Mouse (Mus musculus) kidney, embryonic 14.5 days (tissue): ENCODE data around the gene Vps54. TPM values are rescaled to one million over a fixed set of nuclear protein-coding genes. Genes with fewer than 3 reads are reported as not detected.

Experiments used
- ATAC-seq: fragments of 200-750 bp; cut with Nextera tagmentation; 2 replicates; pipeline ENCODE4 v1.8.0; 2017; ENCODE audit warnings: moderate number of reproducible peaks, mild to moderate bottlenecking, moderate TSS enrichment, moderate library complexity; ENCODE audit not compliant: low FRiP score, low TSS enrichment
- H3K27ac ChIP-seq: fragments of 300-500 bp; sonication (generic); 2 replicates; pipeline ENCODE4 v1.5.1; 2014; ENCODE audit warnings: low read depth, mild to moderate bottlenecking, low read length, moderate library complexity, mixed read lengths
- H3K27me3 ChIP-seq: fragments of 300-500 bp; sonication (generic); 2 replicates; pipeline ENCODE4 v1.6.1; 2014; ENCODE audit warnings: mild to moderate bottlenecking, low read length; ENCODE audit not compliant: control insufficient read depth, insufficient read depth
- H3K36me3 ChIP-seq: fragments of 300-500 bp; sonication (generic); 2 replicates; pipeline ENCODE4 v1.6.1; 2014; ENCODE audit warnings: low read length, mixed read lengths; ENCODE audit not compliant: control insufficient read depth, insufficient read depth
- H3K4me1 ChIP-seq: fragments of 300-500 bp; sonication (generic); 2 replicates; pipeline ENCODE4 v1.6.1; 2014; ENCODE audit warnings: low read length, mixed read lengths; ENCODE audit not compliant: control insufficient read depth, insufficient read depth
- H3K4me2 ChIP-seq: fragments of 300-500 bp; sonication (generic); replicated peaks from 2 replicates; pipeline ENCODE4 v1.6.1; 2014; ENCODE audit warnings: low read depth, mild to moderate bottlenecking, low read length
- H3K4me3 ChIP-seq: fragments of 300-500 bp; sonication (generic); 2 replicates; pipeline ENCODE4 v1.5.1; 2014; ENCODE audit warnings: mild to moderate bottlenecking, low read length
- H3K9ac ChIP-seq: fragments of 300-500 bp; sonication (generic); 2 replicates; pipeline ENCODE4 v1.6.1; 2014; ENCODE audit warnings: low read depth, mild to moderate bottlenecking, low read length, moderate library complexity
- H3K9me3 ChIP-seq: fragments of 300-500 bp; sonication (generic); 2 replicates; pipeline ENCODE4 v1.6.1; 2016; ENCODE audit warnings: low read length; ENCODE audit not compliant: control insufficient read depth
- WGBS: fragments of 180-500 bp; shearing (Covaris S2); extraction: QIAGEN DNeasy Blood & Tissue Kit; methylation state at CpG from one replicate; pipeline ENCODE4 v1.1.7; 2014; 5-methylcytosine and 5-hydroxymethylcytosine counted together
- polyA plus RNA-seq: library from polyadenylated mRNA; unstranded; fragments of >200 nt; fragmentation: Nextera tagmentation; extraction: Ambion mirVana; gene quantifications from 2 replicates; pipeline ENCODE4 v1.2.1, GENCODE M21; 2014

Vps54 gene
- polyA plus RNA-seq, 1 experiment from 2014 or later = 19.9 TPM

DNA sequence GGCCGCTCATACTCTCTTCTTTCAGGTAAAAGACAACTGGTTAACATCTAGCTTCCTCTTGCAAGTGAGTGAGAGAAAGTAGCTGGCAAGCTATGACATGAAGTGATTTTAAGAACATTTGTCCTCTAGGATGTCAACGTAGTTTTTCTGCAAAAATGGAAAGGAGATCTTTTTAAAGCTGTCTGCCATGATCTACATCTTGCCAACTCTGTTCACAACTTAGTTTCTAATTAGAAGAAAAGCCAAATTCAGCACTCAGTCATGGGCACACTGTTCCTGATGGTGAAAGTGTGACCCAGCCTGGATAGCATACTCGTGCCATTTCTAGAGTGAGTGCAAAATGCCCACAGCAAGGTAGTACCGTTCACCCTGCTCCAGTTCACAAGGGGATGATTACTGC, 100.0 kb downstream of the Vps54 start:
- H3K27ac ChIP-seq = no peak overlapping the region

DNA sequence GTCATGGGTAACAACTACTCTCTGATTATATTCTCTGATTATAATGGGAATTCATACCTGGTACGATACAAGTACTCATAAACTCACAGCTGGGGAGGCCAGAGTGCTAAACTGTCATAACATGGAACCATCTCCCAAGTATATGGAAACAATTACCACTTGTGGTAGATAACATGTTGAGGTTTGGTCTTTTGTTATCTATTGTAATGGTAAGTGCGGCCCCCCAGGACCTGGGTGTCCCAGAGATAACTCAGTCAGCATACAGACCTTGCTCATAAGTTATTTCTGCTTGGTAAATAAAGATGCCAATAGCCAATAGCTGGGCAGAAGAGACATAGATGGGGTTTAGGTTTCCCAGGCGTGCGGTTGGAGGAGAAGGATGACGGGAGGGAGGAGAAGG, 104.4 kb downstream of the Vps54 start:
- H3K27ac ChIP-seq = no peak overlapping the region

More for the DNA sequence above, 100.0 kb downstream of the Vps54 start:
- WGBS = 59% methylated on average over 4 of the region's 4 CpGs
- H3K4me3 ChIP-seq = no peak overlapping the region
- no peak overlapping the region for H3K9ac ChIP-seq
- no peaks in the 10 kb centered on the region for H3K36me3 ChIP-seq
- no peaks in the 10 kb centered on the region for H3K27me3 ChIP-seq
- H3K4me1 ChIP-seq = no peaks in the 10 kb centered on the region
- ATAC-seq = no peak
- no peaks in the 10 kb centered on the region for H3K9me3 ChIP-seq
- H3K4me2 ChIP-seq = no peak overlapping the region

DNA sequence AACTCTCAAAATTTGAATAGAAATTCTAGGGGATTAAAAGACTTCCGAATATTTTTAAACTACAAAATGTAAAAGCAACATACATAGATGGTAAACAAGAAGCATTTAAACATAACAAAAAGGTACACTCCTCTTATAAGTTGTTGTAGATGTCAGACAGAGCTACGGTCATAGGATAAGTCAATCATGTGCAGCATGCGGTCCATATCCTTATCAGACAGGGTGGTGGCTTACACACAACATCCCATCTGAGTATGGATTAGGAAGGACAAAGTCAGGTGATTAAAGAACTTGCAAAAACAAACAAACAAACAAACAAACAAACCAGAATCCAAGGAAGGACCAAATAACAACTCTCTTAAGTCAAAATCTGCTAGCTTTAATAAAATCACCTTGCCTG, 106.9 kb downstream of the Vps54 start:
- no peak for ATAC-seq
- Histone ChIP-seq H3K4me2 (no peak overlapping the region), H3K4me1 (no peaks in the 10 kb centered on the region), H3K4me3 (no peak overlapping the region), H3K36me3 (peaks cover 16% of the 10 kb centered on the region; the same call in 1 of the 2 replicates), H3K9me3 (no peaks in the 10 kb centered on the region), H3K27ac (no peak overlapping the region), H3K9ac (no peak overlapping the region), H3K27me3 (no peaks in the 10 kb centered on the region)
- 92% methylated on average over 3 of the region's 3 CpGs for WGBS

More for the DNA sequence above, 104.4 kb downstream of the Vps54 start:
- Histone ChIP-seq H3K9ac (no peak overlapping the region), H3K4me3 (no peak overlapping the region), H3K9me3 (no peaks in the 10 kb centered on the region), H3K27me3 (no peaks in the 10 kb centered on the region), H3K4me2 (no peak overlapping the region), H3K36me3 (peaks cover 9% of the 10 kb centered on the region; the same call in 1 of the 2 replicates), H3K4me1 (no peaks in the 10 kb centered on the region)
- ATAC-seq = no peak
- WGBS = 98% methylated on average over 5 of the region's 5 CpGs

DNA sequence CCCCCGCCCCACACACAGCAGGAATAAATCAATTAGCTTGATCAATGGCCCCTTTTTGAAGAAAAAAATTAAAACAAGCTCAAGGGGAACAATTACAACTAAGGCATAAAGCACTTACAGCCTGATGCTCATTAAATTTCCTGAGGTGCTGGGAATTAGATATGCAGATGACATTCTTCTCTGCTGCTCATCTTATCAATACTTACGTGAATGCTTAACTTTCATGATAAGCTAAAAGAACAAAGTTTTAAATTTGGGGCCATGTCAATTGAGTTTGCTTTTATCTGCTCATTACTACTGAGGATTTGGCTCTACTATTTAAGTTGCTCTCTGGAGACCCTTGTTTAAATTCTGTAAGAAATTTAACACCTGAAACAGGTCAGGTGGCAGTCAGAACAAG, 109.8 kb downstream of the Vps54 start:
- H3K9me3 ChIP-seq = no peaks in the 10 kb centered on the region
- no peaks in the 10 kb centered on the region for H3K27me3 ChIP-seq
- 94% methylated on average over 2 of the region's 2 CpGs for WGBS

DNA sequence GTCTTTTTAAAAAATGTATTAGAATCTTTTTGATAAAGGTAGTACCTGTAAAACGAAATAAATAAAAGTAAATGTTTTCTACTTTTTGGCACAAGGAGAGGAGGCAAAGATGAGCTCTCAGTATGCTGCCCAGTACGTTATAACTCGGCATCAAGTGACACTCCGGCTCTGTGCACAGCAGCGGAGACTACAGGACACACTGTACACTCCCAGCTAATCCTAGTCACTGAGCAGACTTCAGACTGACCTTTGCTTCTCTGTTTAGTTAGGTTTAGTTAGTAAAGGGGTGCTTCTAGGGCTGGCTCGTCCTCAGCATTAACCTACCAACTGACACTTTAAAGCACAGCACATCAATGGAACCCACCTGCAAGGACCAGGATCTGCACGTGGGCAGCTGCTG, 112.2 kb downstream of the Vps54 start:
- ATAC-seq = no peak
- Histone ChIP-seq H3K36me3 (peaks cover 26% of the 10 kb centered on the region), H3K27ac (no peak overlapping the region), H3K4me1 (no peaks in the 10 kb centered on the region), H3K27me3 (no peaks in the 10 kb centered on the region), H3K4me2 (no peak overlapping the region), H3K4me3 (no peak overlapping the region), H3K9me3 (no peaks in the 10 kb centered on the region), H3K9ac (no peak overlapping the region)
- WGBS = 78% methylated on average over 7 of the region's 7 CpGs

More for the DNA sequence above, 109.8 kb downstream of the Vps54 start:
- no peak for ATAC-seq
- Histone ChIP-seq H3K4me2 (no peak overlapping the region), H3K4me3 (no peak overlapping the region), H3K4me1 (no peaks in the 10 kb centered on the region), H3K36me3 (peaks cover 28% of the 10 kb centered on the region), H3K9ac (no peak overlapping the region), H3K27ac (no peak overlapping the region)

DNA sequence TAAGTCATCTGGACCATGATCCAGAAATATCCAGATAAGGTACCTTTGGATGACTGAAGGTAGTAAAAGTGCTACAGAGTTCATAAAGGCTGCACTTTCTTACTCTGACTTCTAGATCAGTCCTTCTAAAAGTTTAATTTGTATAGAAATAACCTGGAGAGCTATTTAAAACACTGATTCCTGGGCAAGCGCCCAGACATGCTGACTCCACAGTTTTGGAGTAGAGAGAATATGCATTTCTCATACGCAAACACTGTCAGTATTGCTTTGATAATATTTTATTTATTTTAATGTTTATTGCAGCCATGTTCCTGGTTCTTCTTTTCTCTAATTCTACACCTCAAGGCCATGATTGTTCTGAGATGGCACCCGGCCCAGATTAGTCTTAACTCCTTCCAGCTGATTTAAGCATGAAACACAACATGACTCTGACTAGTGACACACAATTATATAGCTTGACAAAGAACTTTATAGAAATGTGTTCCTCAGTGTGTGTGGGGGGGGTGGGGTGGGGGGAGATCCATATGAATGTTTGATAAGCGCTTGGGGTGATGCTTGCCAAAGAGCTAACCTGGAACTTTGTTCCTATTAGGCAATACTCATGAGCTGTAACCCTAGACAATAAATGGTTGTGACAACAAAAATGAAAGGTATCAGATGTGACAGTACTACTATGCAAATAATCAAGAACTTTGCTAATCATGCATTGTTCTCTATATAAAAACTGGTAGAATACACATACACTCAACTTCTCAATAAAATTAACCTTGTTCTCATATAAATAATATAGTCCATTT, 124.3 kb downstream of the Vps54 start:
- ATAC-seq = no peak
- H3K27ac ChIP-seq = no peak overlapping the region
- 97% methylated on average over 4 of the region's 4 CpGs for WGBS

DNA sequence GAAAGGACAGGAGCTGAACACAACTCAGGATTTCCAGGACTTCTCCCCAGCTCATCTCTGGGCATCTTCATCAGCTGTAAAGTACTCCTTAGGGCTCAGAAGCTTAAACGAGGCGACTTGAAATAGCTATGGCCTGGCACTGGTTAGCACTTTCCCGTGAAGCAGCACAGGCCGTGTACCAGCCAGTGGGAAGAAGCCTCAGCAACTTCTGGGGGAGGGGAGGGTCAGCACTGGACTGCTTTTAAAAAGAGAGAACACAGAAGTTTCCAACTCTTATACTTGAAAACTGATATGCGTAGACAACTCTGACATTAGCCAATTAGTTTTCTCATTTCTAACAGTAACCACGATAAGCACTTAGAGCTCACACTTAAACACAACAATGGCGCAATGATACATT, 129.4 kb downstream of the Vps54 start:
- H3K4me2 ChIP-seq = peak overlapping the region; percentile 58
- no peak for ATAC-seq
- peak overlapping the region; percentile 49; the same call in 1 of the 2 replicates for H3K4me3 ChIP-seq
- no peaks in the 10 kb centered on the region for H3K9me3 ChIP-seq
- 30% methylated on average over 7 of the region's 7 CpGs for WGBS
- no peak overlapping the region for H3K9ac ChIP-seq
- H3K27ac ChIP-seq = no peak overlapping the region
- H3K27me3 ChIP-seq = no peaks in the 10 kb centered on the region
- no peaks in the 10 kb centered on the region for H3K4me1 ChIP-seq
- no peaks in the 10 kb centered on the region for H3K36me3 ChIP-seq

More for the DNA sequence above, 124.3 kb downstream of the Vps54 start:
- Histone ChIP-seq H3K4me1 (no peaks in the 10 kb centered on the region), H3K27me3 (no peaks in the 10 kb centered on the region), H3K4me2 (no peak overlapping the region), H3K9ac (no peak overlapping the region), H3K4me3 (no peak overlapping the region), H3K9me3 (no peaks in the 10 kb centered on the region), H3K36me3 (no peaks in the 10 kb centered on the region)

DNA sequence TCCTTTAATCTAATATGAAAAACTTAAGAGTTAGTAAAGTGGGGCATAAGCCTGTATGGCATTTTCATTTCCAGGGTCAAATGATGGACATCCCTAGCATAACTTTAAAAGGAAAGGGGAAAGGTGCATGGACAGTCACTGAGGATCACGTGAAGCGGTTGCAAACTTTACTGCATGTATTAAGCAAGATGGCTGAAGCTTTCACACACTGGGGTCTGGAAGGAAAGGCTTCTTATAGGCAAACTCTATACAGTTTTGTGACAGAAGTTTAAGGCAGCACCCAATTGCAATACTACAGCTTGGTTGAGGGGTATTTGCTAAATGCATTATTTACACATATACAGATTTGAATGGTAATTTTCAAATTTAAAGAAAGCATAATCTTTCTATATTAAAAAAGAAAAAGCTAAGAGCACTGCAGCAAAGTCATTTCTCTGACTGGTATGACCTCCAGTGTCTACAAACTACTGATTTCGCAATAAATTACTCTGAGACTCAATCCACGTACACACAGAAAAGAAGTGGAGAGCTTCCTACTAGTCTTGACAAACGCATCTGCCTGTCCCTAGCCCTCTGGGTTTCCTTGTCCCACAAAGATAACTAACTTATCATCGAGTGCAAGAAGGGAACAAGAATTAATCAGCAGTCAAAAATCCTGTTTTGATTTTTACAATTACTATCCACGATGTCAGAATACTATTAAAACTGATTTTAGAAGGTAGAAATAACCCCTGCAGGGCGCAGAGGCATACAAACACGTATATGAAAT, 130.4 kb downstream of the Vps54 start:
- 18% methylated on average over 9 of the region's 9 CpGs for WGBS
- Histone ChIP-seq H3K27me3 (no peaks in the 10 kb centered on the region), H3K4me3 (peak overlapping the region; percentile 49), H3K9me3 (no peaks in the 10 kb centered on the region), H3K36me3 (no peaks in the 10 kb centered on the region), H3K27ac (no peak overlapping the region), H3K4me1 (no peaks in the 10 kb centered on the region), H3K4me2 (peak overlapping the region; percentile 58), H3K9ac (peak overlapping the region; percentile 58)
- no peak for ATAC-seq
